Mouse (Mus musculus) gastrocnemius, adult 2 months (tissue): ENCODE results near the gene Gars. TPM values are rescaled to one million over a fixed set of nuclear protein-coding genes. Genes with fewer than 3 reads are reported as not detected.
A peak's percentile ranks its signal among the peaks of the same experiment; 100 is the strongest.

ENCODE experiments used
- DNase-seq: peaks from one replicate; pipeline ENCODE4 v3.0.0; 2022
- H3K27ac ChIP-seq: fragments of 200-600 bp; 2 replicates; pipeline ENCODE4 v1.8.1; 2022; ENCODE audit warnings: mild to moderate bottlenecking
- H3K4me3 ChIP-seq: fragments of 200-600 bp; 2 replicates; pipeline ENCODE4 v1.8.1; 2022; ENCODE audit warnings: mild to moderate bottlenecking, moderate library complexity
- CTCF ChIP-seq: fragments of 200-600 bp; IDR thresholded peaks from 2 replicates; pipeline ENCODE4 v1.8.1; 2022; ENCODE audit warnings: antibody characterized with exemption, mild to moderate bottlenecking, moderate library complexity
- intact Hi-C: fragments of 180-260 bp; cut with DNase I; formaldehyde crosslinking; loops from one replicate; pipeline ENCODE4 v1.15.1; 2025
- total RNA-seq, 2 experiments: library from RNA; stranded (reverse); gene quantifications; 2 replicates each; pipeline ENCODE4 v1.2.3; 2021

The Gars gene
- total RNA-seq, 2 experiments from 2014 or later = 60.2 to 61.6 TPM

DNA sequence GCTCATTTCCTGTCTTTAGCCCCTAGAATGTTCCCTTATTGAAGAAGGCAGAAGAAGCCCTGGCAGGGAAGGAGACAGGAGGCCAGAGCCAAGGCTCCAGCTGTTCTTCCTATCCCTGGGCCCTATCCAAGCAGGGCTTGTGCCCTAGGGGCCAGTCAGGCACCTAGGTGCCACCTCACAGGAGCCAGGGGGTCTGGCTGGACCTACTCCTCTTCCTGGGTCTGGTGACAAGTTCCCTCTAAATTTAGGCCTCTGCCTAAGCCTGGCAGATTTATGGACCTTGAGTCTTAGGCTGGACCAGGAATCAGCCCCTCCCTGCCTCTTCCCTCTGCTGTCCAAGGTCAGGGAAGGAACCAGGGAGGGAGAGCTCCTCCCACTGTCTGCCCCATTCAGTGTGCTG is 90.6 kb downstream of the Gars start:
- no peak for TF ChIP-seq CTCF
- peak; percentile 82 for DNase-seq
- Histone ChIP-seq H3K27ac (peak overlapping the region; percentile 70), H3K4me3 (no peak overlapping the region)
- intact Hi-C loops = no loop called here

Other genes with a start within 250 kb of the Gars start
- gene Znrf2, start 221.1 kb upstream of the Gars start, total RNA-seq = 10 to 100 TPM; 12.6 to 14.9 TPM
- gene Nod1, start 65.4 kb upstream of the Gars start, total RNA-seq = 1 to 10 TPM; 7.6 to 9.1 TPM
- 10 to 100 TPM in 1 of 2 experiments, 1 to 10 TPM in 1; 9.6 to 11.0 TPM for gene Ggct, start 45.1 kb upstream of the Gars start, total RNA-seq
- 10 to 100 TPM; 27.2 to 31.9 TPM for gene Crhr2, start 95.0 kb downstream of the Gars start, total RNA-seq
- 10 to 100 TPM; 15.5 to 33.0 TPM for gene Inmt, start 137.0 kb downstream of the Gars start, total RNA-seq
- 1 to 10 TPM; 2.7 to 3.8 TPM for gene Mindy4, start 165.4 kb downstream of the Gars start, total RNA-seq